Mouse (Mus musculus) CH12.LX (cell line): Measurements from ENCODE around the gene Srcin1. TPM values are rescaled to one million over a fixed set of nuclear protein-coding genes. Genes with fewer than 3 reads are reported as not detected.

Source experiments
- DNase-seq: peaks from one replicate; pipeline ENCODE4 v3.0.0-alpha.2; 2013; ENCODE audit errors: extremely low read depth
- H3K27ac ChIP-seq: 2 replicates; pipeline ENCODE4 v1.5.1; 2012; ENCODE audit warnings: low read depth, mild to moderate bottlenecking, control low read depth, moderate library complexity; ENCODE audit not compliant: insufficient read depth
- H3K27me3 ChIP-seq: replicated peaks from 2 replicates; pipeline ENCODE3; 2012; ENCODE audit warnings: inconsistent platforms
- H3K36me3 ChIP-seq, 2 experiments: replicated peaks in 1 of 2; 2 replicates each; pipeline versions ENCODE3 to v1.6.1; 2012; ENCODE audit warnings: inconsistent platforms in 1 of 2, low read length in 1 of 2, mild to moderate bottlenecking in 1 of 2, mixed read lengths in 1 of 2, moderate library complexity in 1 of 2; ENCODE audit not compliant: control insufficient read depth in 1 of 2, insufficient read depth in 1 of 2
- H3K4me1 ChIP-seq, 2 experiments: 2 replicates each; pipeline ENCODE4 v1.6.1; 2012; ENCODE audit warnings: inconsistent platforms in 1 of 2, moderate library complexity in 1 of 2; ENCODE audit not compliant: insufficient read depth in 2 of 2, control insufficient read depth in 1 of 2
- H3K4me2 ChIP-seq: 2 replicates; pipeline ENCODE4 v1.6.1; 2012; ENCODE audit warnings: low read depth, mild to moderate bottlenecking, control low read depth; ENCODE audit not compliant: poor library complexity, insufficient read depth, severe bottlenecking
- H3K4me3 ChIP-seq, 3 experiments: fragments of 150-350 bp in 1 of 3; sonication (generic) in 1 of 3; replicated peaks in 1 of 3; 2 replicates each; pipeline versions ENCODE3 to v1.5.1; 2011 to 2012; ENCODE audit warnings: low read depth in 2 of 3, low read length in 2 of 3, mild to moderate bottlenecking in 2 of 3, moderate library complexity in 2 of 3, control low read depth in 1 of 3, improper control_type of control experiment in 1 of 3, inconsistent platforms in 1 of 3, mixed read lengths in 1 of 3; ENCODE audit not compliant: poor library complexity in 1 of 3
- H3K79me2 ChIP-seq: replicated peaks from 2 replicates; pipeline ENCODE4 v1.6.1; 2012; ENCODE audit warnings: mild to moderate bottlenecking, moderate library complexity; ENCODE audit not compliant: control insufficient read depth, poor library complexity, insufficient read depth, severe bottlenecking; ENCODE audit errors: extremely low read depth
- H3K9ac ChIP-seq: 2 replicates; pipeline ENCODE4 v1.6.1; 2012; ENCODE audit warnings: low read depth, mild to moderate bottlenecking, control low read depth, moderate library complexity; ENCODE audit not compliant: insufficient read depth
- H3K9me3 ChIP-seq: replicated peaks from 2 replicates; pipeline ENCODE3; 2012; ENCODE audit warnings: low read length, inconsistent platforms, mixed read lengths
- BHLHE40 ChIP-seq: IDR thresholded peaks from 2 replicates; pipeline ENCODE4 v1.6.1; 2011; ENCODE audit warnings: mild to moderate bottlenecking, low read depth, low read length, improper control_type of control experiment
- CHD1 ChIP-seq: IDR thresholded peaks from 2 replicates; pipeline ENCODE4 v1.6.1; 2012; ENCODE audit warnings: low read depth, low read length, improper control_type of control experiment, inconsistent platforms
- EP300 ChIP-seq: IDR thresholded peaks from 2 replicates; pipeline ENCODE4 v1.6.1; 2011; ENCODE audit warnings: low read length, improper control_type of control experiment
- ETS1 ChIP-seq: conservative IDR thresholded peaks from 2 replicates; pipeline ENCODE4 v1.6.1; 2012; ENCODE audit warnings: low read depth, mild to moderate bottlenecking, inconsistent platforms, low read length, improper control_type of control experiment, moderate library complexity
- GABPA ChIP-seq: IDR thresholded peaks from 2 replicates; pipeline ENCODE4 v1.6.1; 2012; ENCODE audit warnings: low read depth, low read length, improper control_type of control experiment, inconsistent platforms; ENCODE audit not compliant: insufficient replicate concordance
- JUN ChIP-seq: IDR thresholded peaks from 2 replicates; pipeline ENCODE4 v1.6.1; 2011; ENCODE audit warnings: low read depth, mild to moderate bottlenecking, low read length, improper control_type of control experiment, moderate library complexity; ENCODE audit not compliant: insufficient read depth
- KAT2A ChIP-seq: IDR thresholded peaks from 2 replicates; pipeline ENCODE4 v1.6.1; 2012; ENCODE audit warnings: low read length, improper control_type of control experiment, inconsistent platforms; ENCODE audit not compliant: insufficient replicate concordance
- MAZ ChIP-seq: IDR thresholded peaks from 2 replicates; pipeline ENCODE4 v1.6.1; 2012; ENCODE audit warnings: low read depth, mild to moderate bottlenecking, inconsistent platforms, low read length, improper control_type of control experiment, moderate library complexity
- MEF2A ChIP-seq: IDR thresholded peaks from 2 replicates; pipeline ENCODE4 v1.6.1; 2014; ENCODE audit warnings: low read depth, mild to moderate bottlenecking, inconsistent platforms, low read length, improper control_type of control experiment, borderline replicate concordance
- MXI1 ChIP-seq: IDR thresholded peaks from 2 replicates; pipeline ENCODE4 v1.6.1; 2011; ENCODE audit warnings: mild to moderate bottlenecking, low read depth, low read length, improper control_type of control experiment
- MYC ChIP-seq: IDR thresholded peaks from 2 replicates; pipeline ENCODE4 v1.6.1; 2011; ENCODE audit warnings: low read depth, mild to moderate bottlenecking, improper control_type of control experiment, low read length
- NRF1 ChIP-seq: IDR thresholded peaks from 2 replicates; pipeline ENCODE4 v1.6.1; 2014; ENCODE audit warnings: low read depth, mild to moderate bottlenecking, inconsistent platforms, low read length, improper control_type of control experiment, moderate library complexity
- PAX5 ChIP-seq: IDR thresholded peaks from 2 replicates; pipeline ENCODE4 v1.6.1; 2012; ENCODE audit warnings: low read length, inconsistent platforms, mixed read lengths
- POLR2A ChIP-seq: IDR thresholded peaks from 2 replicates; pipeline ENCODE4 v1.6.1; 2011; ENCODE audit warnings: low read depth, mild to moderate bottlenecking, improper control_type of control experiment, low read length
- RAD21 ChIP-seq: IDR thresholded peaks from 2 replicates; pipeline ENCODE4 v1.6.1; 2011; ENCODE audit warnings: low read depth, mild to moderate bottlenecking, low read length, improper control_type of control experiment, moderate library complexity
- RCOR1 ChIP-seq: conservative IDR thresholded peaks from 2 replicates; pipeline ENCODE4 v1.6.1; 2012; ENCODE audit warnings: low read depth, mild to moderate bottlenecking, inconsistent platforms, low read length, improper control_type of control experiment
- SIN3A ChIP-seq: IDR thresholded peaks from 2 replicates; pipeline ENCODE4 v1.6.1; 2012; ENCODE audit warnings: low read length, improper control_type of control experiment, inconsistent platforms
- SMC3 ChIP-seq: IDR thresholded peaks from 2 replicates; pipeline ENCODE4 v1.6.1; 2011; ENCODE audit warnings: low read depth, low read length, improper control_type of control experiment
- TBP ChIP-seq: conservative IDR thresholded peaks from 2 replicates; pipeline ENCODE4 v1.6.1; 2011; ENCODE audit warnings: low read depth, low read length, improper control_type of control experiment
- UBTF ChIP-seq: IDR thresholded peaks from 2 replicates; pipeline ENCODE4 v1.6.1; 2012; ENCODE audit warnings: low read depth, mild to moderate bottlenecking, inconsistent platforms, low read length, improper control_type of control experiment, moderate library complexity
- ZC3H11A ChIP-seq: IDR thresholded peaks from 2 replicates; pipeline ENCODE4 v1.6.1; 2012; ENCODE audit warnings: low read depth, mild to moderate bottlenecking, inconsistent platforms, low read length, improper control_type of control experiment
- ZKSCAN1 ChIP-seq: IDR thresholded peaks from 2 replicates; pipeline ENCODE4 v1.6.1; 2012; ENCODE audit warnings: low read depth, inconsistent platforms, low read length, improper control_type of control experiment, borderline replicate concordance
- dilution Hi-C: fragments of 300-500 bp; cut with MboI; formaldehyde crosslinking; loops from 2 replicates; pipeline ENCODE4 v1.14.3; 2020; ENCODE audit warnings: low sequenced_read_pairs; ENCODE audit not compliant: extremely low pct_unique_long_range_greater_than_20kb, extremely low pct_ligation_motif_present
- in situ Hi-C: fragments of 300-500 bp; cut with MboI; formaldehyde crosslinking; loops from 3 replicates; pipeline ENCODE4 v1.14.3; 2019; ENCODE audit warnings: low sequenced_read_pairs, low pct_ligation_motif_present, low pct_unique_long_range_greater_than_20kb, mixed read lengths
- polyA plus RNA-seq: library from polyadenylated mRNA; unstranded; fragments of >175 nt; gene quantifications from 2 replicates; pipeline ENCODE4 v1.2.1, GENCODE M21; 2012; ENCODE audit warnings: low read depth; ENCODE audit not compliant: insufficient read length
- total RNA-seq, 2 experiments: library from RNA; depleted of rRNA; stranded (reverse); fragments of 300-350 nt in 1 of 2; fragments of >200 nt in 1 of 2; gene quantifications; 2 replicates each; pipeline ENCODE4 v1.2.3; 2012 to 2014

Srcin1 gene
- total and polyA plus RNA-seq, 3 experiments: 0.08 to 0.09 TPM; not detected in 1

DNA sequence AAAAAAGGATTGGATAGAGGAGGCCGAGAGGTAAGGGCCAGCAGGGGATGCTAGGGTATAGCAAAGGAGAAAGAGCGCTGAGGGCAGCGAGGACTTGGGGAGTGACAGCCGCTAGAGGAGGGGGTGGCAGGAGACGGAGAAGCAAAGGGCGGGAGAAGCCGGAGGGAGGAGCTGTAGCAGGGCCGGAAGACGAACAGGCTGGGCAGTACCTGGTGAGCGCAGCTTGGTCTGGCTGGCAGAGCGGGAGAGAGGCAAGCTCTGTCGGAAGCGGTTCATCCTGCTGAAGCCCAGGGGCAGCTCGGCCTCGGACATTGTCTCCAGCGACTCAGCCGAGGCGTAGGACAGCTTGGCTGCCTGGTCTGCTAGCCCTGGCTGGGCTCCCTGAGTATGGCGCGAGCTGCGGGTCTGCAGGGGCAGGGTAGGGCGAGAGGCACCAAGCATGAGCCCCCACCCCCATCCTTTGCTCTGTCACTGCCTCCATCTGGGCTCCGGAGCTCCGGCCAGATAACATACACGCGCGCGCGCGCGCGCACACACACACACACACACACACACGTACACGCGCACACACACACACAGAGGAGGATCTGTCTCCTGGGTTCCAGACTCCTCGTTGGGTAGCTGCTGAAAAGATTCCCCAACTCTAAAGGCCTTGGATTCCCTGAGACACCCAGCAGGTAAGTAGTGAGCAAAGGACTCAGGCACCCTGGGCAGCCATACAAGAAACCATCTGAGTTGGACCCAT, 39.0 kb downstream of the Srcin1 start:
- Histone ChIP-seq H3K4me2 (no peak overlapping the region), H3K27me3 (peaks cover 79% of the 10 kb centered on the region), H3K4me1 (peaks cover 15 to 28% of the 10 kb centered on the region in 2 experiments), H3K9ac (no peak overlapping the region), H3K9me3 (peaks cover 18% of the 10 kb centered on the region), H3K4me3 (no peak overlapping the region), H3K36me3 (no peaks in the 10 kb centered on the region), H3K27ac (no peak overlapping the region), H3K79me2 (no peaks in the 10 kb centered on the region)
- in situ Hi-C loops (no loop called here), dilution Hi-C loops (no loop called here)
- no peak for DNase-seq
- TF ChIP-seq NRF1: no peak
- no peak for TF ChIP-seq SIN3A
- TF ChIP-seq TBP: no peak
- TF ChIP-seq CHD1: no peak
- no peak for TF ChIP-seq GABPA
- no peak for TF ChIP-seq POLR2A
- TF ChIP-seq MEF2A: no peak
- TF ChIP-seq EP300: no peak
- TF ChIP-seq UBTF: no peak
- TF ChIP-seq JUN: no peak
- no peak for TF ChIP-seq BHLHE40
- TF ChIP-seq RAD21: no peak
- TF ChIP-seq MXI1: no peak
- no peak for TF ChIP-seq PAX5
- no peak for TF ChIP-seq SMC3
- no peak for TF ChIP-seq ETS1
- no peak for TF ChIP-seq ZC3H11A

DNA sequence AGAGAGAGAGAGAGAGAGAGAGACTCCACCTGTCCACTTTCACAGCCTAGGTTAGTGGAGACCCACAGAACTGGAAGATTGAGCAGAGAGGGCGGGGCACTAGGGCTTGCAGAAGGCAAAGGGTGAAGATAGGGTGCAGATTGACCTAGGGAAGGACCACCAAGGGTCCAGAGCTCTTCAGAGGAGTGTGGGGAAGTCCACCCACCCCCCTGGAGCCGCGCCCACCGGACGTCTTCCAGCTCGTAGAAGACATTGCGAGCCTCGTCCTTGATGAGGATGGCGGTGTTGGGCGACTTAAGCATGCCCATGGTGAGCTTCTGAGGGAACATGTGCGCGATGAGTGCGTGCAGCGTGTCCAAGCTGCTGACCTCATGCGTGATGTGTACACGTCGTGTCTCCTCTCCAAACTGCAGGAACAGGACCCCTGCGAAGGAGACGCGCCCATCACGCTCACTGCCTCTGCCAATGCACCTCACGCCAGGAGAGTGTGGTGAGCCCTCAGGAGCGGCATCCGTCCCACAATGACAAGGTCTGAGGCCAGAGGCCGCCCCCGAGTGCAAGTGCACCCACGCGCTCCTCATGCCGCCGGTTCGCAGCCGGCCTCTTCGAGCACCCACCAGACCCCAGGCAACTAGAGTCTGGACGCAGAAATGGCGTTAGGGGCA, 39.8 kb downstream of the Srcin1 start:
- in situ Hi-C loops: no loop called here
- no peak overlapping the region for H3K27ac ChIP-seq
- no peak for TF ChIP-seq RCOR1
- TF ChIP-seq ZKSCAN1: no peak
- no peak for TF ChIP-seq KAT2A
- TF ChIP-seq EP300: no peak
- TF ChIP-seq MYC: no peak
- no peak for TF ChIP-seq MAZ
- no peak for TF ChIP-seq UBTF
- no peaks in the 10 kb centered on the region for H3K79me2 ChIP-seq
- peaks cover 18% of the 10 kb centered on the region for H3K9me3 ChIP-seq
- no peak overlapping the region for H3K4me3 ChIP-seq
- no peaks in the 10 kb centered on the region for H3K36me3 ChIP-seq
- peaks cover 79% of the 10 kb centered on the region for H3K27me3 ChIP-seq
- H3K9ac ChIP-seq: no peak overlapping the region
- dilution Hi-C loops: no loop called here
- no peak overlapping the region for H3K4me2 ChIP-seq
- peaks cover 15 to 34% of the 10 kb centered on the region in 2 experiments for H3K4me1 ChIP-seq
- DNase-seq: no peak
